Mouse (Mus musculus): Measurements from ENCODE around the gene Sox6. TPM values are rescaled to one million over a fixed set of nuclear protein-coding genes. Genes with fewer than 3 reads are reported as not detected.

The Sox6 gene
- polyA plus RNA-seq, 1 experiment from 2014 or later: 38.0 TPM

GRCm38 (mm10) chr7:115669207-115670004 is 369.2 kb downstream of the Sox6 start:
- WGBS: 33% methylated on average over 6 of the region's 6 CpGs
- H3K27ac ChIP-seq (replicated peaks): no peak overlapping the region
- no peak for ATAC-seq (ENCODE audit: low FRiP score)

GRCm38 (mm10) chr7:115666686-115667382 is 371.8 kb downstream of the Sox6 start:
- Histone ChIP-seq H3K9ac (replicated peaks) (peak overlapping the region; percentile 39), H3K4me1 (peaks cover 34% of the 10 kb centered on the region), H3K4me2 (peak overlapping the region; percentile 62), H3K4me3 (replicated peaks) (peak overlapping the region; percentile 33), H3K9me3 (replicated peaks) (no peaks in the 10 kb centered on the region), H3K27ac (replicated peaks) (peak overlapping the region; percentile 67), H3K36me3 (no peaks in the 10 kb centered on the region), H3K27me3 (replicated peaks) (peaks cover 5% of the 10 kb centered on the region; the same call in 1 of the 2 replicates)
- ATAC-seq (ENCODE audit: low FRiP score): peak; percentile 79
- WGBS: 9% methylated on average over 18 of the region's 18 CpGs

More at GRCm38 (mm10) chr7:115669207-115670004, 369.2 kb downstream of the Sox6 start:
- Histone ChIP-seq H3K4me2 (no peak overlapping the region), H3K9me3 (replicated peaks) (no peaks in the 10 kb centered on the region), H3K9ac (replicated peaks) (no peak overlapping the region), H3K36me3 (no peaks in the 10 kb centered on the region), H3K4me1 (peaks cover 32% of the 10 kb centered on the region), H3K4me3 (replicated peaks) (no peak overlapping the region), H3K27me3 (replicated peaks) (peaks cover 6% of the 10 kb centered on the region; the same call in 1 of the 2 replicates)

- Histone ChIP-seq H3K27ac (replicated peaks) (no peak overlapping the region), H3K4me2 (no peak overlapping the region), H3K9me3 (replicated peaks) (no peaks in the 10 kb centered on the region), H3K9ac (replicated peaks) (no peak overlapping the region), H3K27me3 (replicated peaks) (peaks cover 10% of the 10 kb centered on the region; the same call in 1 of the 2 replicates), H3K36me3 (no peaks in the 10 kb centered on the region), H3K4me3 (replicated peaks) (no peak overlapping the region), H3K4me1 (peaks cover 25% of the 10 kb centered on the region)
- no peak for ATAC-seq (ENCODE audit: low FRiP score)
- WGBS: 30% methylated on average over 6 of the region's 6 CpGs
Measured at GRCm38 (mm10) chr7:115663399-115663798, 375.2 kb downstream of the Sox6 start.

GRCm38 (mm10) chr7:115662121-115662520 is 376.5 kb downstream of the Sox6 start:
- H3K27me3 ChIP-seq (replicated peaks): peaks cover 10% of the 10 kb centered on the region; the same call in 1 of the 2 replicates
- H3K4me2 ChIP-seq: no peak overlapping the region
- peaks cover 16% of the 10 kb centered on the region for H3K4me1 ChIP-seq
- no peak overlapping the region for H3K4me3 ChIP-seq (replicated peaks)
- no peak overlapping the region for H3K27ac ChIP-seq (replicated peaks)
- ATAC-seq (ENCODE audit: low FRiP score): no peak
- WGBS: 84% methylated on average over 9 of the region's 9 CpGs
- H3K9ac ChIP-seq (replicated peaks): no peak overlapping the region
- no peaks in the 10 kb centered on the region for H3K36me3 ChIP-seq
- H3K9me3 ChIP-seq (replicated peaks): no peaks in the 10 kb centered on the region

- H3K4me1 ChIP-seq: peaks cover 11% of the 10 kb centered on the region
- ATAC-seq (ENCODE audit: low FRiP score): no peak
- H3K9me3 ChIP-seq (replicated peaks): no peaks in the 10 kb centered on the region
- no peak overlapping the region for H3K4me2 ChIP-seq
- H3K27me3 ChIP-seq (replicated peaks): no peaks in the 10 kb centered on the region
- no peaks in the 10 kb centered on the region for H3K36me3 ChIP-seq
- peak overlapping the region; percentile 33; the same call in 1 of the 2 replicates for H3K27ac ChIP-seq (replicated peaks)
- no peak overlapping the region for H3K9ac ChIP-seq (replicated peaks)
- H3K4me3 ChIP-seq (replicated peaks): no peak overlapping the region
Measured at GRCm38 (mm10) chr7:115646696-115647095, 391.9 kb downstream of the Sox6 start.

GRCm38 (mm10) chr7:115645971-115646447 is 392.6 kb downstream of the Sox6 start:
- Histone ChIP-seq H3K36me3 (no peaks in the 10 kb centered on the region), H3K4me2 (no peak overlapping the region), H3K4me3 (replicated peaks) (no peak overlapping the region), H3K9ac (replicated peaks) (no peak overlapping the region), H3K9me3 (replicated peaks) (no peaks in the 10 kb centered on the region), H3K27ac (replicated peaks) (peak overlapping the region; percentile 33; the same call in 1 of the 2 replicates), H3K4me1 (peaks cover 11% of the 10 kb centered on the region), H3K27me3 (replicated peaks) (no peaks in the 10 kb centered on the region)
- WGBS: 10% methylated on average over 5 of the region's 5 CpGs
- no peak for ATAC-seq (ENCODE audit: low FRiP score)

DNA sequence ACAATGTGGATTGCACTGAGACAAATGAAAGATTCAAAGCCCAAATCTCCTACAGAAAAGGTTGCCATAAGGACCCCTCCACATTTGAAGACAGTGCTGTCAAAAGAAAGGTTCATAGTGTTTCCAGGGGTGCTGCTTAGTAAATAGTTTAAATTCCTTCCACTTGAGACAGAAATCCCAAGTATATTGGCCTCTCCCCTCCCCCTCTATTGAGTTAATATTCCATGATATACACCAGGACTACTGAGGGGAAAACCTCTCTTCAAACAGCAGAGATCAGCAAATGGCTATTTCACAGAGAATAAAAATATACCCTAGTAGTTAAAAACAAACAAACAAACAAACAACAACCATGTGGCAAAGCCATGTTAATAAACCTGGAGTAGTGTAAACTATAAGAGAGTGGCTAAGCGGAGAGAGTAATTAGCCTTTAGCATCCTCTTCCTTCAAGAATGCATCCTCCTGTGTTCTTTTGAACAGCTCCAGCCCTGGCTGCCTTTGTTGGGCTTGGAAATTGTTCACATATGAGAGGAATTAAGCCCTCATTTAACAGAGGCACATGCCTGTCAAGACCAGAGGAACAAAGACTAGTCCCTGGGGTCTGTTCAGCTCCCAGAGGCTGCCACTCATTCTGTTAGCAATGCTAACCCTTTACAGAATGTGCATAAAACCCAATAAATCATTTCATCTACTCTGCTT is 393.2 kb downstream of the Sox6 start:
- Histone ChIP-seq H3K4me3 (replicated peaks) (no peak overlapping the region), H3K9ac (replicated peaks) (no peak overlapping the region), H3K9me3 (replicated peaks) (no peaks in the 10 kb centered on the region), H3K4me2 (no peak overlapping the region), H3K4me1 (peaks cover 11% of the 10 kb centered on the region), H3K27me3 (replicated peaks) (no peaks in the 10 kb centered on the region), H3K27ac (replicated peaks) (no peak overlapping the region), H3K36me3 (no peaks in the 10 kb centered on the region)
- 29% methylated on average over 1 of the region's 1 CpGs for WGBS
- ATAC-seq (ENCODE audit: low FRiP score): no peak

DNA sequence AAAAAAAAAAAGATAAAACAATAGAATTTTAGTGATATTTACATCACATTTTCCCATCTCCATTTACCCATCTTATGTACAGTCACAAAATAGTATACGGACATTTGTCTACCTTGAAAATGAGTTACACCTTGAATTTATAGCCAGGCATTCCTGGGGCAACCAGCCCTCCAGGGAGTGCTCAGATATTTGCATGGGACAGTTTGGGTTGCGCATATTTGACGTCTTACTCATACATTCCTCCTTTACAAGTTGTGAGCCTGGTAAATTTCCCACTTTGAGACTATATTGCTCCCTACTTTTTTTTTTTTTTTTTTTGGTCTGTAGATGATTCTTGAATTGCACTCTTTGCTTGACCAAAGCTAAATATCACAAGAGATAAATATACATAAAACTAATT is 407.9 kb downstream of the Sox6 start:
- peaks cover 3% of the 10 kb centered on the region; the same call in 1 of the 2 replicates for H3K4me1 ChIP-seq
- no peaks in the 10 kb centered on the region for H3K27me3 ChIP-seq (replicated peaks)
- H3K9me3 ChIP-seq (replicated peaks): no peaks in the 10 kb centered on the region
- no peak overlapping the region for H3K9ac ChIP-seq (replicated peaks)
- no peak for ATAC-seq (ENCODE audit: low FRiP score)
- no peaks in the 10 kb centered on the region for H3K36me3 ChIP-seq
- no peak overlapping the region for H3K4me3 ChIP-seq (replicated peaks)
- H3K27ac ChIP-seq (replicated peaks): no peak overlapping the region
- WGBS: 85% methylated on average over 3 of the region's 3 CpGs
- no peak overlapping the region for H3K4me2 ChIP-seq

DNA sequence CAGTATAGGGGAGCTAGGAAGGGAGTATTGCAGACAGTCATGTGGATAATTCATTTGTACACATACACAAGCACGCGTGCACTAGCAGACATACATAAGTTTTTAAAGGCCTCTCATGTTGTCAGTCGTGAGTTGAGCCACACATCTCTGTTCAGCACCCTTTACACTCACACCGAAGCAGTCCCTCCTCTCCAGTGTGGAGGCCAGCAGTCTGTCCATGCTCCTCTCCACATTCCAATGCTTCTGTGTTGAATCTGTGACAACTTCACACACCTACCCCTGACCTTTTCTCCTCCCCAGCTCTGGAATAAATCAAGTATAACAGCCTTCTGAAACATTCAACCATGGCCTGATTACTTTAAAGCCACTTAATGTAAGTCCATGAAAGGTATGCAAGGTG is 408.3 kb downstream of the Sox6 start:
- no peak for ATAC-seq (ENCODE audit: low FRiP score)
- Histone ChIP-seq H3K4me2 (no peak overlapping the region), H3K9me3 (replicated peaks) (no peaks in the 10 kb centered on the region), H3K36me3 (no peaks in the 10 kb centered on the region), H3K9ac (replicated peaks) (no peak overlapping the region), H3K27ac (replicated peaks) (no peak overlapping the region), H3K4me3 (replicated peaks) (no peak overlapping the region), H3K27me3 (replicated peaks) (no peaks in the 10 kb centered on the region), H3K4me1 (peaks cover 7% of the 10 kb centered on the region; the same call in 1 of the 2 replicates)
- WGBS: 92% methylated on average over 4 of the region's 4 CpGs

DNA sequence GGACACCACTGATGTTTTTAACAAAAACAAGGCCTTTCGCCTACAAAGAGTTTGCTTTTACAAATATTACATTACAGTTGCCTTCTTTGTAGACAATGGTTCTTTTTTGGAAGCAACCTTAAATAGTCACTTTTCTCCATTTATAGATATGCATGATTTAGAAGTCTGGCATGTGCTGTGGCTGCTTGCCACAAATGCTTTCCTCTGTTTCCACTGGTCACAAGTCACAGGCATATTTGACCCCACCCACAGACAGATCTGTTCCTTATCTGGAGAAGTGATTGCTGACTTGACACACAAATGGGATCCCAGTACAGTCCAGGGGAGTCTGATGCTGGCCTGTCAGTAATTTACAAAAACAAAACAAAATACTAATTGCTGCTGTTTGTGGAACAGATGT is 409.8 kb downstream of the Sox6 start:
- H3K4me2 ChIP-seq: no peak overlapping the region
- WGBS: 92% methylated on average over 1 of the region's 1 CpGs
- H3K27ac ChIP-seq (replicated peaks): no peak overlapping the region
- ATAC-seq (ENCODE audit: low FRiP score): no peak
- H3K9me3 ChIP-seq (replicated peaks): no peaks in the 10 kb centered on the region
- peaks cover 22% of the 10 kb centered on the region for H3K4me1 ChIP-seq
- no peak overlapping the region for H3K4me3 ChIP-seq (replicated peaks)
- H3K36me3 ChIP-seq: no peaks in the 10 kb centered on the region
- no peak overlapping the region for H3K9ac ChIP-seq (replicated peaks)
- 0 out of 2 replicates have a peak, but pooled peaks cover 2% of the 10 kb centered on the region for H3K27me3 ChIP-seq (replicated peaks)

GRCm38 (mm10) chr7:115625956-115626355 is 412.6 kb downstream of the Sox6 start:
- Histone ChIP-seq H3K9ac (replicated peaks) (no peak overlapping the region), H3K36me3 (no peaks in the 10 kb centered on the region), H3K4me2 (no peak overlapping the region), H3K27ac (replicated peaks) (no peak overlapping the region), H3K4me1 (peaks cover 23% of the 10 kb centered on the region), H3K27me3 (replicated peaks) (0 out of 2 replicates have a peak, but pooled peaks cover 2% of the 10 kb centered on the region), H3K4me3 (replicated peaks) (no peak overlapping the region), H3K9me3 (replicated peaks) (no peaks in the 10 kb centered on the region)
- 44% methylated on average over 4 of the region's 4 CpGs for WGBS
- no peak for ATAC-seq (ENCODE audit: low FRiP score)

All from neural tube, embryonic 15.5 days (tissue).